Mouse (Mus musculus) right cerebral cortex, postnatal 36 days (tissue): ENCODE measurements around the gene Ppan.
A peak's percentile ranks its signal among the peaks of the same experiment; 100 is the strongest.

Source experiments
- DNase-seq, 2 experiments: peaks; one replicate each; pipeline ENCODE4 v3.0.0; 2022; ENCODE audit warnings: low spot score in 2 of 2, mixed read lengths in 1 of 2

The Ppan gene

DNA sequence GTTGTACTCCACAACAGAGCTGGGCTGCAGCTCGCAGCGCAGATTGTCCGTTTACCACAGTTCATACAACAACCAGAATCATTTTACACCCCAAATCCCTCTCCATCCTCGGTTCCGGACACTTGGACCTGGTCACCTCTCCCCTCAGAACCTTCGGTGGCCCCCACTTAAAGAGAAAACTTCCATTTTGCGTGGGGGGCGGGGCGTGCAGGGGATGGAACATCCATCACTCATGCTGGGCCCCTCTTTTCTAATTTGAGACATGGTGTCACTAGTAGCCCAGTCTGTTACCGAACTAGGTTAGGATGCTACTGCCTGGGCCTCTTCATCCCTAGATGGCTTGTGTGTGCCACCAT lies 9.3 kb upstream of the Ppan start:
- DNase-seq: no peak

DNA sequence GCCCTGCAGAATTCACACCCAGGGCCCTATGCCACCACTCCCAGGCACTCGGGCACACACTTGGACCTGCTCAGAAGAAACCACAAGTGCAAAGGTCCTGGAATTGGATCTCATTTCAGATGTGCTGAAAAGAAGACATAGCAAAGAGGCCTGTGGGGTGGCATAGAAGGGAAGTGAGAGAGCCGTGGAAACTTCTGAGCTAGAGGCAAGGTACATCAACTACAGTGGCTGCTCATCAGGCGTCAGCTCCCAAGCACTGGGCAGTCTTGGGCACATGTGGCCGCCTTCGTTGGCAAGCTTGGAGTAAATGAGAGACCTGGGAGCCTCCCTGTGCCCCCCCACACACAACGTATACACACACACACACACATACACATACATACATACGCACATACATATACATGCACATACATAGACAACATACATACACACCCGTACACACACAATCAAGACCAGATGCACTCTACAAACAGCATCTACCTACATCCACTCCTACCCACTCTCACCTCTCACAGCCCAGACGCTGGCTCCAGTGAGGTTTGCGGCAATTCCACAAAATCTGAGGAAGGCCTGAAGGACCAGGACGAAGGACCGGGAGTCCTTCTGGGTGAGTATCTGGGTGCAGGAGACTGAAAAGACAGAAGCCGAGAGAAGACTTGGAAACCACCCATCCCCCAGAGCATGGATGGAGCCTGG lies 8.7 kb upstream of the Ppan start, which contains the start of gene Angptl6:
TSS of gene Angptl6 (minus strand) at position 631 of the 696 bp plus-strand sequence.
- no peak for DNase-seq

DNA sequence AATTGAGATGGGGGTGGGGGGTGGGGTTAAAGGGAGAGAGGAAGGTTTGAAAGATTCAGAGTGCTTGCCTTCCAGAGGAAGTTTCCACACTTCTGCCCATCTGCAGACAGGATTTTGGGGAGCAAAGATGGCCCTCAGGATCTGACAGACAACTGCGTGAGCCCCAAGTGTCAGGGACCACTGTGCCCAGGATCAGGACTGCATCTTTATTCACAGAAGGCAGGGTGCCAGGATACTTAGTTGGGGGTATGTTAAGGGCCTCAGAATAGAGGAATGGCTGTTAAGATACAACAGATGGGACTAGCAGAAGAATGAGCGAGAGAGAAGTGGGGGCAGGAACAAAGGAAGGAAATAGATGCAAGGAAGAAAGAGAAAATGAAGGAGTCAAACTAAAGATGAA lies 1.4 kb upstream of the Ppan start:
- DNase-seq: no peak

DNA sequence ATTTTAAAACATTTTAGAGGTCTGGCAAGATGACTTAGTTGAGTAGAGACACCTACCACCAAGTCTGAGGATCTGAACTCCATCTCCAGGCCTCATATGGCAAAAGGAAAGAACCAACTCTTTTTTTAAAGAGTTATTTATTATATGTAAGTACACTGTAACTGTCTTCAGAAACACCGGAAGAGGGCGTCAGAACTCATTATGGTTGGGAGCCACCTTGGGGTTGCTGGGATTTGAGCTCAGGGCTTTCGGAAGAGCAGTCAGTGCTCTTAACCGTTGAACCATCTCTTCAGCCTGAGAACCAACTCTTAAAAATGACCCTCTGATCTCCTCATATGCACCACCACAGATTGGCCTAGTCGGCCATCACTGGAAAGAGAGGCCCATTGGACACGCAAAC lies 784 bp upstream of the Ppan start:
- no peak for DNase-seq

DNA sequence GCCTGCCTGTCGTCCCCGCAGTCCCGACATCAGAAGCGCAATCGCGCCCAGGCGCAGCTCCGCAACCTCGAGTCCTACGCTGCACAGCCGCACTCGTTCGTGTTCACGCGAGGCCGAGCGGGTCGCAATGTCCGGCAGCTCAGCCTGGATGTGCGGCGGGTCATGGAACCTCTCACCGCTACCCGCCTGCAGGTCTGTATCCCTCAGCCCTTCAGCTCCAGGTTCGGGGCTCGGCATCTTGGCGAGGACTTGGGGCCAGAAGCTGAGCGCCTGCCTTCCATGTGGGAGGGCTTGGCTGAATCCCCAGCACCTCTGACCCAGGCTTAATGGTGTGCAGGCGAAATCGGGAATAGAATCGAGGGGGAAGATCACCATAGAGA lies 401 bp downstream of the Ppan start:
- no peak for DNase-seq

DNA sequence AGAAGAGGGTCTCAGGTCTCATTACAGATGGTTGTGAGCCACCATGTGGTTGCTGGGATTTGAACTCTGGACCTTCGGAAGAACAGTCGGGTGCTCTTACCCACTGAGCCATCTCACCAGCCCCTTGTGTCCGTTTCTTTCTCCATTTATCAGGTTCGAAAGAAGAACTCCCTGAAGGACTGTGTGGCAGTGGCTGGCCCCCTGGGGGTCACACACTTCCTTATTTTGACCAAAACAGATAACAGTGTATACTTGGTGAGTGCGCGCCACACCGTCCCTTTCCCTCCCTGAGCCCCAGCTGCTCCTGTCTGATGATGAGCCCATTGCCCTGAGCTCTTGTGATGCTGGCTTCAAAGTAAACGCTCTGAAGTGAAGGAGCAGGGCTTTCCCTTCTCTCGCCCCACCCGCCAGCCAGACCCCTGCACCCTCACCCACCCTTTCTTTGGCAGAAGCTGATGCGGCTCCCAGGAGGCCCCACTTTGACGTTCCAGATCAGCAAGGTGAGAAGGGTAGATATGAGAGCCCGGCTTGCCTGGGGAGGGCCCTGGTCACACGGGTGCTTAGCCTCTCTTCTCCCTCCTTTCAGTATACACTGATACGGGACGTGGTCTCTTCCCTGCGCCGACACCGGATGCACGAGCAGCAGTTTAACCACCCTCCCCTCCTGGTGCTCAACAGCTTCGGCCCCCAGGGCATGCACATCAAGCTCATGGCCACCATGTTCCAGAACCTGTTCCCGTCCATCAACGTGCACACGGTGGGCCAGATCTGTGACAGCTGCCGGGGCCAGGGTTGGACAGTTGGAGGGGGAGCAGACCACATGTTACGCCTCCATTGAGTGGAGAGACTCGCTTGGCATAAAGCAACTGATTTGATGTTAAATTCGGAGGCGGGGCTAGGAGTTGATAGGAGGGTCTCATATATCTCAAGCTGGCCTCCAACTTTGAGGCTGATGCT lies 1.5 kb downstream of the Ppan start:
- no peak for DNase-seq

DNA sequence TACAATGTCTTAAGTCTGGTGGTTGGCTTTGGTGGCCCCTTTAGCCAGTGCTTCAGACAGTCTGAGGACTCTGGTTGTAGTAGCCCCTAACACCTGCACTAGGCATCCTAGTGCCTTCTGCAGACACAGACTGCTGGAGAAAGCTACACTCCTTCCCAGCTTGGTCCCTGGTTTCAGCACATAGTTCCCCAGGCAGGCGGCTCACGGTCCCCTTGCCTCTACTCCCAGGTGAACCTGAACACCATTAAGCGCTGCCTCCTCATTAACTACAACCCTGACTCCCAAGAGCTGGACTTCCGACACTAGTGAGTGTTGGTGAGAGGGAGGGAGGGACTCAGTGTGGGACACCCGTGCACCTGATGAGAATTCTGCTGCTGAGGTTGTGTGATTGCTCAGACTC lies 2.4 kb downstream of the Ppan start:
- no peak for DNase-seq

DNA sequence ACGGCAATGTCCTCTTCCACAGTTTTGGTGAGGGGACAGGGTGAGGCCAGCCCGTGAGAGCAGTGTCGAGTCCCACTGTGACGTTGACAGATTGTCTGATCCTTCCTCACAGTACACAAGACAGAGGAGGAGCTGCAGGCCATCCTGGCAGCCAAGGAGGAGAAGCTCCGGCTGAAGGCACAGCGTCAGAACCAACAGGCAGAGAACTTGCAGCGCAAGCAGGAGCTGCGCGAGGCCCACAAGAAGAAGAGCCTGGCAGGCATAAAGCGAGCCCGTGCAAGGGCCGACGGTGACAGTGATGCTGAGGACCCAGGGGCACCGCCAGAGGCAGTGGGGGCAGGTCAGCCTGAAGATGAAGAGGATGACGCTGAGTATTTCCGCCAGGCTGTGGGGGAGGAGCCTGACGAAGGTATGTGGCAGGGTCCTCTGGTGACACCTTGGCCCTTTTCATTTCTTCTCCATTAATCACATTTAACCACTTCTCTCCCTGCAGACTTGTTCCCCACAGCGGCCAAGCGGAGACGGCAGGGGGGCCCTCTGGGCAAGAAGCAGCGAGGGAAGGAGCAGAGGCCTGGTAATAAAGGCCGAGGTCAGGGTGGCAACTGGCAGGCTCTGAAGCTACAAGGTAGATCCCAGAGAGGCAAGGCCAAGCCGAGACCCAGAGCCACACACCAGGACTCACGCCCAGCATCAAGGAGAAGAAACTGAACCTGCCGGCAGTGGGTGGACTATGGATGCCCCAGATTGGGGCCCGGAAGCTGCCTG lies 3.5 kb downstream of the Ppan start:
- no peak for DNase-seq

DNA sequence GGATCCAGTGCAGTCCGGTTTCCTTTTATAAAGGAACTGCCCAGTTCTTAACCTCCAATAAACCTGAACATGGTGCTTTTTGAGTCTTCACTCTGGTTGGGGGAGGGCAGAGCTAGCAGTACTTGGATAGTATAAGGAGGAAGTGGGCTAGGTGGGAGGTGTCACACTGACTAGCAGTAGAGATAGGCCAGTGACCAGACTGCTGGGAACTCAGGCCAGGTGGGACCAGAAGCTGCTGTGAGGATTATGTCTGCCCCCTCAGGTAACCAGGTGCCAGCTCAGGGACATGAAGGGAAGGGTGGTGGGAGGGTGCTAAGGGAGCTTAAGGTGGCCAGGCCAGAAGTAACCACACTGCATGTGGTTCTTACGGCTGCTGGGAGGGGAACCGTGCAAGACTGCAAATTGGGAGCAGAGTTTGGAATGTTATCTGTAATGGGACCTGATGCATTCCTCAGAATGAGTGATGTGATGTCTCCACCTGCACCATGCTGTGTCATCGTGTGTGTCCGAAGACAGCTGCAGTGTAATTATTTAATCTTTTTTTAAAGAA lies 4.2 kb downstream of the Ppan start:
- no peak for DNase-seq

DNA sequence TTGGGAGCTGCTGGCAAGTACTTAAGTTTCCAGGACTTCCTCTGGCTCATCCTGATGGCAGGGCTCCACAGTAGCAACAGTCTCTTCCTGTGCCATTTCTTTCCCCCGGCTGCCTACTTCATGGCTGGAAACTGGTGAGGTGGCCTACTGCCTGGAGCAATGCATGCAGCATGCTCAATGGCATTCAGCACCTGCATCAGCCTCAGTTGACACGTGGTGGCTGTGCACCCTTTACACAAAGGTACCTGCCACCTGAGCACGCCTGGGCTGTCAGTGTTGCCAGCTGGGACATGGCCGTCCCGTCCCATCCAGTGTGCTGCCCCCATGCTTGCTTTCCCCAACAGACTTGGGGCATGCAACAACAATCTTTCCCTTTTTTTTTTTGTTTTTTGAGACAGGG lies 5.1 kb downstream of the Ppan start:
- DNase-seq: no peak

DNA sequence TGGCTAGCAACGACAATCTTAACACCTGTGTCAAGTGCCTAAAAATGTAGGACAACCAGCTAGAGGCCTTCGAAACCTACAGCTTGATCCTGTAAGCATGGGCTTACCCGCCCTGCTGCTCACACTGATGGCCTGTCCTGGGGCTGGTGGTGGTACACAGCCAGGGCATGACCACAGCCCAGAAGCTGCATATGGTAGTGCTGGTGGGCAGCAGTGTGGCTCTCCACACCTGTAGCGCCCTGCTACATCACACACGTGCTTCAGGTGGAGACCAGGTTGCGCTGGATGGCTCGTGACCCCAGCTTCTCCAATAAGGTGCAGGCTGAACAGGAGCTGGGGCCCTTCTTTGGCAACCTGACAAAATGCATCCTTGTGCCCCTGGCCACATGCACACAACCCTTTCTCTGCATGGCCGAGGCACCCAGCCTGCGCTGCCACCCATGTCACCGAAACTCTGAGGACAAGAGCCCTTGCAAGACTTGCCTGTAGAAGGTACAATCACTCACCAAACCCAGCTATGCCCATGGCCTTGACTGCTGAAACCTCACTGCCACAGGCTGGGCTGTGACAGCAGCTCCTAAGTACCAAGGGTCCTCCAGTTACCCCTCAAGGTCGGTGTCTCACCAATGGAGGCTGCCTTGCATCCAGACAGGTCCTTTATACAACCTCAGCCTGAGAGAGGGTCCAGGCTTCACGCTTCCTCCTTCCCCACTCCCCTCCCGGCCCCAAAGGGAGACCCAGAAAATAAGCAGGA lies 5.8 kb downstream of the Ppan start:
- DNase-seq: no peak

DNA sequence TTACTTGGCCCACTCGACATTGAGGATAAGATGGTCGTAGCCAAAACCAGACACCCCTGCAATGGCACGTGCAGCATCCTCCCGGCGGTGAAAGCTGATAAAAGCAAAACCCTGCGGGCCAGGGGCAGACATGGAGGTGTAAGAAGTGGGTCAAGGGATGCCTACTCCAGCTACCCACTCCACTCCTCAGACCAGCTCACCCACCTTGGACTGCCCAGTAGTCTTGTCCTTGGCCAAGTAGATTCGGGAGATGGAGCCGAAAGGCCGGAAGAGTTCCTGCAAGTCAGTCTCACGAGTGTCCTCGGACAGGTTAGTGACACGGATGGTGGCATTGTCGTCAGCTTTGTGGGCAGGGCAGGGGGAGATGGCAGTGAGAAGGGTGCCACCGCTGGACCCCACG lies 6.7 kb downstream of the Ppan start:
- DNase-seq: no peak

DNA sequence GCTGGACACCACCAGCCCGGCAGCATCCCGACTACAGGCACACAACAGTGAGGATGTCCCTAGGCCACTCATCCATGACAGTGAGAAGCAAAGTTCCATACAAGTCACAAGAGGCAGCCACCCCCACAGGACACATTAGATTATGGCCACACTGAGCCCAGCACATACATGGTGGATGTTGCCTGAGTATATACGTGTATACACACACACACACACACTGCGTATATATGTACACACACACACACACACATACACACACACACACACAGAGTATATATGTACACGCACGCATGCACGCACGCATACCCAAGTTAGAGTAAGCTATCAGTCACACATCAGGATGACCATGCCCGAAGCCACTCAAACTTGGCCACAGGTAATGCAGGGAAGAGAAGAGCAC lies 7.4 kb downstream of the Ppan start:
- no peak for DNase-seq

DNA sequence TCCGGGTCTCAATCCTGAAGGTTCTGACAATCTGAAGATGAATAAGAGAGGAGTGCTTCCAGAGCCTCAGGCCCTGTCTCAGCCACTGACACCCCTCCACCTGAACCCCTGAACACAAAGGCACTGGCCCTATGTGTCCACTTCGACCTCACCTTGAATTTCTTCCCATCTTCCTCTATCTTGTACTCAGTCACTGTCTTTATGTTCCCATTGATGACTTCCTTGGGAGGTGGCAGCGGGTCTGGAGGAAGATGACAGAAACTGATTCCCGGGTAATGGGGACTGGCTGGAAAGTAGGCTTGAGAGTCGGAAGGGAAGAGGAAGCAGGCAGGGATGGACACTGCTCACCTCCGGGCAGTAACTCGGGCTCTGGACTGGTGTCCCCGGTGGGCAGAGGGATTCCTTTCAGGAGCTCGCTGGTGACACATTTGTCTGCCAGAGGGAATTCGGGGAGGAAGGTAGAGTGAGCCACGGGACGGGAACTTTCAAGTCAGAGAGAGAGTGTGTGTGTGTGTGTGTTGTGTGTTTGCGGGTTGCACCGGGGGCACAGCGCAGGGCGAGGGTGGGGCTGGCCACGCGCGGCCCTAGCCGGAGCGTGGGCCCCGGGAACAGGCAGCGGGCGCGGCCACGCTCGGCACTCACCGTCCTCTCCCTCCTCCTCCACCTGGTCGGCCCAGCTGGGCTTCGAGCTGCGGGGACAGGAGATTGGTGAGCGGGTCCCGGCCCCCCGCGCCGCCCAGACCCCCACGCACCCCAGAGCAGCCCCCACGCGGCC lies 9.9 kb downstream of the Ppan start:
- DNase-seq: no peak

DNA sequence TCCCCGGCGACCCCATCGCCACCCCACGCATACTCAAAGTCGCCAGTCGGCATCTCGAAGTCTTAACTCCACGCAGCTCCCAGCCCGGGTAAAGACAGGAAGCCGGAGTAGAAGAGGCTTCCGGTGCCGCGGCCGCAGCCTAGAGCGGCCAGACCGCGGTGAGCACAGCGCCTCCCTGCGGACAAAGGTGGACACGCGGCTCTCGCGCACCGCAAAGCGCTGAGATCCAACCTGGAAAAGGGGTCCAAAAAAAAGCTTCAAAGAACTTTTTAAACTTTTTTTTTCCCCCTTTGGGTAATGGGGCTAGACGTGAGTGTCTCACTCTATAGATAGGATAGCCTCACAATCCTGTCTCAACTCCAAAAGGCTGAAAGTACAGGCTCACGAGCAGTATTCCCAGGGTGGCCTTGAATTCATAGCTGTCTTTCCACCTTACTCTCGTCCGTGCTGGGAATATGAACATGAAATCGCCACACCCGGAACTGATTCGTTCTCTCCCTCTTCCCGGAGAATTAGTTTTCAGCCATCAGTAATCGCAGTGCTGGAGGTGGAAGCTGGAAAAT lies 10.6 kb downstream of the Ppan start, which contains the start of gene Eif3g:
TSS of gene Eif3g (minus strand) at position 113 of the 563 bp plus-strand sequence.
- peak; percentile 71 to 77 for DNase-seq

DNA sequence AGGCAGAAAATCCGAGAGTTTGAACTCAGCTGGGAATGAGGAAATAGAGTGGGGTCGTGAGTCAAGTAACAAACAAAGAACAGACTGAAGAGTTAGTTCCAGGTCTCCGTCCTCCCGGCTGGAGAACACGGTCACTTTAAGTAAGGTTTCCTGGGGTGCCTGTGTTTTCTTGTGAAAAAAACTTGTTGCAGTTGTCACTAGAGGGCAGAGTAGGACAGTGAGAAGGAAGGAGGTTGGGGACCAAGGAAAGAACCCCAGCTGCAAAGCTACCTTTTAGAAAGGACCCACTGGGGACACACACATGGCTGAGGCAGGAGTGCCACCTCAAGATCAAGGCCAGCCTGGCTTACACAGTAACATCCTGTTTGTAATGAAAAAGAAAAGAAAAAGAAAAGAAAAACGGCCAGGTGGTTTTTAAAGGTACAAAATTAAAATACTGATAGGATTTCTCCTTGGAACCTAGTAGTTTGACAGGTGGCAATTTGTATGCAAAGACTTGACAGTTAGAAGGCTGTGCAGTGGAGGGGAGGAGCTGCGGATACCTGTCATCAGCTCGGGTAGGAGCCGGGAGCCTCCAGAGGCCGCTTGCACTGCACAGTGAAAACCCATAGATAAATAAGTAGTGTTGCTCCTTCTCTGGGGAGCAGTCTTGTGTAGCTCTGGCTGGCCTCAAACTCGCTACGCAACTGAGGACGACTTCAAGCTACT lies 13.6 kb downstream of the Ppan start:
- no peak for DNase-seq

DNA sequence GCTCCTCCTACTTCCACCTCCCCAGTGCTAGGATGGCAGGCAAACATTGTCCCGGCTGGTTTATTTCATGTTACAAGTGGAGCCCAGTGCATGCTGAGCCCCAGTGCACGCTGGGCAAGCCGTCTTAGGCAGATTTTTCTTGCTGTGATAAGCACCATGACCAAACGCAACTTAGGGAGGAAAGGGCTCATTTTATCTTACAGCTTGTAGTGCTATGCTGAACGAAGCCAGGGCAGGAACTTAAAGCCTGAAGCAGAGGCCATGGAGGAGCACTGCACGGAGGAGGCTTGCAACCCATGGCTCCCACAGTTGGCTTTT lies 14.2 kb downstream of the Ppan start:
- DNase-seq: no peak

DNA sequence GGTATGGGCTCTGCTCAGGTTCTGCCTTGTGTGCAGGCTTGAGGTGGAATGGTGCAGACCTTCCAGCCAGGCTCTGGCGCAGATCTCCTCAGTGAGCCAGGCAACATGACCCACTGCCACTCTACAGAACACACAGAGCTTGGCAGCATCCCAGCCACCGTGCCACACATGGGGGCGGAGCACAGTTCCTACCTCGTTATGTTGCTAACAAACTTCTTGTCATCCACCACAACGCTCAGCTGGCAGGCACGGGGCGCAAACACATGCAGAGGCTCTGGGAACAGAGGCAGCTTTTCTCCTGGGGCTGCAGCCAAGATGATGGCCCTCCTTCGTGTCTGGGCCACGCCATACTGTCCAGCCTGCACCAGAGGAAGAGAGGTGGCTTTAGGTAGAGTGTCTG lies 22.0 kb downstream of the Ppan start:
- peak in 1 of 2 experiments; percentile 49 for DNase-seq

DNA sequence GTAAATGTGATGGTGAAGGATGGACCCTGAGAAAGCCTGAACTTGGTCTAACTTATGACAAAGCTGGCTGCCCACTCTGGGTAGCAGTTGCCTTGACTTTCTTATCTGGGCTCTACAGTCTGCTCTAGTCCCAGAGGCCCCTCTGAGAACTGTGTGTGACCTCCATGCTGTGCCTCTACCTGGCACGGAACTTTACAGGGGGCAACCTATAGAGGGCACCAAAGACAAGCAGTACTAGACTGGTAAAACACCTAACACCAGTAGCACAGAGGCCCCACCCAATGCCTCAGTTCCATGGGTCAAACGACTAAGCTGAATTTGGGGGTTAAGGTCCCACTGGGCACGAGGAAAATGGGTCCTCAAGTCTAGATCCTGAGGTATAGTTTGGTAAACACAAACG lies 28.2 kb downstream of the Ppan start:
- no peak for DNase-seq

DNA sequence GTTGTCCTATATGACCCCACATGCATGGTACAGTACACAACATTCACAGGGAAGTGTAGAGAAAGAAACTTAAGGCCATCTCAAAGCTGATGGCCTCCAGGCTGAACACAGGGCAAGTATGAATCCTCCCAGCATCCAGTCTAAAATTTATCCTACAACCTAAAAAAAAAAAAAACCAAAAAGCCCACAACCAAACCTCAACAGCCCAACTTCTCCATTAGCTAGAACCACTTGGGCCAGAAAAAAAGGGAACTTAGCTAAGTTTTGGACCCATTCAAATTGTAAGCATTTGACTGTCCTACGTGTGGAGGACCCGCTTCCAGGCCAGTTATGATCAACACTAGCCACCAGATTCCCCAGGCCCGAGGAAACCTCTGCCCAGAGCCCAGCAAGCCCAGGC lies 35.3 kb downstream of the Ppan start:
- DNase-seq: no peak
